Mouse (Mus musculus) stomach, postnatal 0 days (tissue): ENCODE measurements around the gene Il6. TPM values are rescaled to one million over a fixed set of nuclear protein-coding genes. Genes with fewer than 3 reads are reported as not detected.
"Not testable (repeated sequence)": the region's sequence is repeated elsewhere in the genome, so short reads cannot be mapped to it uniquely, and the experiment has no call there.

Experiments used
- ATAC-seq: fragments of 200-750 bp; cut with Nextera tagmentation; 2 replicates; pipeline ENCODE4 v1.8.0; 2017; ENCODE audit not compliant: low FRiP score, low TSS enrichment
- DNase-seq: peaks from one replicate; pipeline ENCODE4 v3.0.0-alpha.2; 2016; ENCODE audit warnings: low spot score
- H3K27ac ChIP-seq: fragments of 300-500 bp; sonication (generic); replicated peaks from 2 replicates; pipeline ENCODE4 v1.5.1; 2014; ENCODE audit warnings: mild to moderate bottlenecking, control low read depth
- H3K27me3 ChIP-seq: fragments of 300-500 bp; sonication (generic); 2 replicates; pipeline ENCODE4 v1.6.1; 2014; ENCODE audit warnings: low read length; ENCODE audit not compliant: control insufficient read depth, insufficient read depth
- H3K36me3 ChIP-seq: fragments of 300-500 bp; sonication (generic); 2 replicates; pipeline ENCODE4 v1.6.1; 2014; ENCODE audit warnings: low read length, mixed read lengths; ENCODE audit not compliant: control insufficient read depth, insufficient read depth
- H3K4me1 ChIP-seq: fragments of 300-500 bp; sonication (generic); replicated peaks from 2 replicates; pipeline ENCODE4 v1.6.1; 2014; ENCODE audit warnings: antibody characterized with exemption; ENCODE audit not compliant: control insufficient read depth, insufficient read depth
- H3K4me2 ChIP-seq: fragments of 300-500 bp; sonication (generic); replicated peaks from 2 replicates; pipeline ENCODE4 v1.6.1; 2014; ENCODE audit warnings: low read depth, mild to moderate bottlenecking, control low read depth, moderate library complexity
- H3K4me3 ChIP-seq: fragments of 300-500 bp; sonication (generic); 2 replicates; pipeline ENCODE4 v1.5.1; 2014; ENCODE audit warnings: low read depth, low read length, control low read depth
- H3K9ac ChIP-seq: fragments of 300-500 bp; sonication (generic); 2 replicates; pipeline ENCODE4 v1.6.1; 2014; ENCODE audit warnings: mild to moderate bottlenecking, low read length, control low read depth, mixed read lengths
- H3K9me3 ChIP-seq: fragments of 300-500 bp; sonication (generic); 2 replicates; pipeline ENCODE4 v1.6.1; 2016; ENCODE audit warnings: low read length; ENCODE audit not compliant: control insufficient read depth
- CTCF ChIP-seq: IDR thresholded peaks from 2 replicates; pipeline ENCODE4 v1.5.1; 2016; ENCODE audit warnings: antibody characterized with exemption, low read depth, mild to moderate bottlenecking, moderate library complexity
- EP300 ChIP-seq: optimal IDR thresholded peaks from 2 replicates; pipeline ENCODE3; 2016; ENCODE audit warnings: antibody characterized with exemption
- WGBS: fragments of 180-500 bp; shearing (Covaris S2); extraction: QIAGEN DNeasy Blood & Tissue Kit; methylation state at CpG from one replicate; pipeline ENCODE4 v1.1.7; 2014; 5-methylcytosine and 5-hydroxymethylcytosine counted together
- polyA plus RNA-seq: library from polyadenylated mRNA; unstranded; fragments of >200 nt; fragmentation: Nextera tagmentation; extraction: Ambion mirVana; gene quantifications from 2 replicates; pipeline ENCODE4 v1.2.1, GENCODE M21; 2015

Il6 gene
- polyA plus RNA-seq, 1 experiment from 2014 or later: 0.10 TPM

- ATAC-seq (no peak), DNase-seq (no peak)
- TF ChIP-seq CTCF: no peak
- TF ChIP-seq EP300: no peak
Measured at GRCm38 (mm10) chr5:29993583-29993982, 19.3 kb upstream of the Il6 start.

GRCm38 (mm10) chr5:29994344-29994743 lies 18.6 kb upstream of the Il6 start:
- Histone ChIP-seq H3K4me3 (no peak overlapping the region), H3K36me3 (no peaks in the 10 kb centered on the region), H3K27ac (no peak overlapping the region), H3K27me3 (no peaks in the 10 kb centered on the region), H3K9ac (no peak overlapping the region), H3K4me1 (no peaks in the 10 kb centered on the region), H3K4me2 (no peak overlapping the region), H3K9me3 (0 out of 2 replicates have a peak, but pooled peaks cover 3% of the 10 kb centered on the region)
- 70% methylated on average over 1 of the region's 1 CpGs for WGBS
- ATAC-seq (no peak), DNase-seq (no peak)
- no peak for TF ChIP-seq EP300
- no peak for TF ChIP-seq CTCF

More at GRCm38 (mm10) chr5:29993583-29993982, 19.3 kb upstream of the Il6 start:
- Histone ChIP-seq H3K4me2 (no peak overlapping the region), H3K36me3 (no peaks in the 10 kb centered on the region), H3K9ac (no peak overlapping the region), H3K27me3 (no peaks in the 10 kb centered on the region), H3K9me3 (0 out of 2 replicates have a peak, but pooled peaks cover 3% of the 10 kb centered on the region), H3K4me3 (no peak overlapping the region), H3K4me1 (no peaks in the 10 kb centered on the region), H3K27ac (no peak overlapping the region)
- WGBS: 95% methylated on average over 1 of the region's 1 CpGs

- H3K4me3 ChIP-seq: no peak overlapping the region
- TF ChIP-seq EP300 (no peak), CTCF (no peak)
- H3K36me3 ChIP-seq: no peaks in the 10 kb centered on the region
- no peaks in the 10 kb centered on the region for H3K27me3 ChIP-seq
- H3K4me1 ChIP-seq: no peaks in the 10 kb centered on the region
- H3K27ac ChIP-seq: no peak overlapping the region
- DNase-seq: no peak
- H3K4me2 ChIP-seq: no peak overlapping the region
- H3K9ac ChIP-seq: no peak overlapping the region
- 0 out of 2 replicates have a peak, but pooled peaks cover 3% of the 10 kb centered on the region for H3K9me3 ChIP-seq
- no peak for ATAC-seq
- 49% methylated on average over 1 of the region's 1 CpGs for WGBS
Measured at GRCm38 (mm10) chr5:29997351-29997750, 15.6 kb upstream of the Il6 start.

- 54% methylated on average over 3 of the region's 3 CpGs for WGBS
- H3K27me3 ChIP-seq: no peaks in the 10 kb centered on the region
- H3K27ac ChIP-seq: no peak overlapping the region
- H3K4me2 ChIP-seq: no peak overlapping the region
- H3K9ac ChIP-seq: no peak overlapping the region
- ATAC-seq (no peak), DNase-seq (no peak)
- no peak for TF ChIP-seq CTCF
- no peak for TF ChIP-seq EP300
- H3K4me3 ChIP-seq: no peak overlapping the region
- no peaks in the 10 kb centered on the region for H3K4me1 ChIP-seq
- H3K36me3 ChIP-seq: no peaks in the 10 kb centered on the region
- 0 out of 2 replicates have a peak, but pooled peaks cover 3% of the 10 kb centered on the region for H3K9me3 ChIP-seq
Measured at GRCm38 (mm10) chr5:30000921-30001320, 12.0 kb upstream of the Il6 start.

GRCm38 (mm10) chr5:30014580-30014979 lies 1.7 kb downstream of the Il6 start:
- WGBS: 56% methylated on average over 2 of the region's 2 CpGs
- H3K27ac ChIP-seq: no peak overlapping the region
- DNase-seq (no peak), ATAC-seq (no peak)
- H3K9me3 ChIP-seq: no peaks in the 10 kb centered on the region
- H3K4me3 ChIP-seq: no peak overlapping the region
- no peaks in the 10 kb centered on the region for H3K4me1 ChIP-seq
- no peaks in the 10 kb centered on the region for H3K27me3 ChIP-seq
- H3K4me2 ChIP-seq: no peak overlapping the region
- TF ChIP-seq CTCF (peak; percentile 74), EP300 (no peak)
- no peak overlapping the region for H3K9ac ChIP-seq
- no peaks in the 10 kb centered on the region for H3K36me3 ChIP-seq

GRCm38 (mm10) chr5:30035862-30036261 lies 22.9 kb downstream of the Il6 start:
- H3K9ac ChIP-seq, H3K9me3 ChIP-seq, H3K27me3 ChIP-seq, H3K4me3 ChIP-seq, ATAC-seq, H3K36me3 ChIP-seq, H3K4me1 ChIP-seq, H3K4me2 ChIP-seq, DNase-seq, H3K27ac ChIP-seq: not testable (repeated sequence)
- WGBS: 68% methylated on average over 4 of the region's 4 CpGs

- DNase-seq, H3K27me3 ChIP-seq, ATAC-seq, H3K9ac ChIP-seq, H3K27ac ChIP-seq, H3K9me3 ChIP-seq, H3K4me2 ChIP-seq, H3K36me3 ChIP-seq, H3K4me3 ChIP-seq, H3K4me1 ChIP-seq: not testable (repeated sequence)
- 80% methylated on average over 2 of the region's 2 CpGs for WGBS
Measured at GRCm38 (mm10) chr5:30037111-30037510, 24.2 kb downstream of the Il6 start.

GRCm38 (mm10) chr5:30039324-30039723 lies 26.4 kb downstream of the Il6 start:
- not testable (repeated sequence) for H3K4me3 ChIP-seq, H3K4me2 ChIP-seq, H3K27me3 ChIP-seq, H3K9me3 ChIP-seq, H3K27ac ChIP-seq, ATAC-seq, DNase-seq, H3K36me3 ChIP-seq, H3K9ac ChIP-seq, H3K4me1 ChIP-seq
- 64% methylated on average over 5 of the region's 5 CpGs for WGBS

GRCm38 (mm10) chr5:30039841-30040240 lies 26.9 kb downstream of the Il6 start:
- not testable (repeated sequence) for ATAC-seq, DNase-seq
- 62% methylated on average over 4 of the region's 4 CpGs for WGBS

More at GRCm38 (mm10) chr5:30039841-30040240, 26.9 kb downstream of the Il6 start:
- not testable (repeated sequence) for H3K4me1 ChIP-seq, H3K4me3 ChIP-seq, H3K9me3 ChIP-seq, H3K36me3 ChIP-seq, H3K27me3 ChIP-seq, H3K27ac ChIP-seq, H3K9ac ChIP-seq, H3K4me2 ChIP-seq
